Mouse (Mus musculus) intestine, embryonic 16.5 days (tissue): ENCODE measurements around the gene Mgp. TPM values are rescaled to one million over a fixed set of nuclear protein-coding genes. Genes with fewer than 3 reads are reported as not detected.

Experiments
- ATAC-seq: fragments of 200-750 bp; cut with Nextera tagmentation; 2 replicates; pipeline ENCODE4 v1.8.0; 2017; ENCODE audit warnings: moderate TSS enrichment, moderate library complexity
- H3K27ac ChIP-seq: fragments of 300-500 bp; sonication (generic); 2 replicates; pipeline ENCODE4 v1.5.1; 2014; ENCODE audit warnings: mild to moderate bottlenecking, low read length
- H3K27me3 ChIP-seq: fragments of 300-500 bp; sonication (generic); replicated peaks from 2 replicates; pipeline ENCODE4 v1.6.1; 2014; ENCODE audit warnings: low read length, control low read depth, mixed read lengths; ENCODE audit not compliant: control insufficient read depth, insufficient read depth
- H3K36me3 ChIP-seq: fragments of 300-500 bp; sonication (generic); 2 replicates; pipeline ENCODE4 v1.6.1; 2014; ENCODE audit warnings: low read length, control low read depth; ENCODE audit not compliant: control insufficient read depth, insufficient read depth
- H3K4me1 ChIP-seq: fragments of 300-500 bp; sonication (generic); 2 replicates; pipeline ENCODE4 v1.6.1; 2014; ENCODE audit warnings: low read length, control low read depth, mixed read lengths; ENCODE audit not compliant: control insufficient read depth, insufficient read depth
- H3K4me2 ChIP-seq: fragments of 300-500 bp; sonication (generic); 2 replicates; pipeline ENCODE4 v1.6.1; 2014; ENCODE audit warnings: low read depth, low read length, control low read depth
- H3K4me3 ChIP-seq: fragments of 300-500 bp; sonication (generic); 2 replicates; pipeline ENCODE4 v1.5.1; 2014; ENCODE audit warnings: mild to moderate bottlenecking, low read length
- H3K9ac ChIP-seq: fragments of 300-500 bp; sonication (generic); 2 replicates; pipeline ENCODE4 v1.6.1; 2014; ENCODE audit warnings: low read depth, low read length
- H3K9me3 ChIP-seq: fragments of 300-500 bp; sonication (generic); 2 replicates; pipeline ENCODE4 v1.6.1; 2016; ENCODE audit warnings: low read length, control low read depth; ENCODE audit not compliant: control insufficient read depth
- WGBS: fragments of 180-500 bp; shearing (Covaris S2); extraction: QIAGEN DNeasy Blood & Tissue Kit; methylation state at CpG from one replicate; pipeline ENCODE4 v1.1.7; 2014; 5-methylcytosine and 5-hydroxymethylcytosine counted together
- polyA plus RNA-seq: library from polyadenylated mRNA; unstranded; fragments of >200 nt; fragmentation: Nextera tagmentation; extraction: Ambion mirVana; gene quantifications from 2 replicates; pipeline ENCODE4 v1.2.1, GENCODE M21; 2015

Gene Mgp
- 93.4 and 97.1 TPM in 2 replicates for polyA plus RNA-seq

- WGBS: 37% methylated on average over 9 of the region's 9 CpGs
- peak within 1 kb of the TSS; percentile 27 for H3K4me2 ChIP-seq
- H3K9ac ChIP-seq: peak within 1 kb of the TSS; percentile 64
- ATAC-seq: peak; percentile 71
- H3K9me3 ChIP-seq: no peaks in the 10 kb centered on the region
- no peaks in the 10 kb centered on the region for H3K36me3 ChIP-seq
- H3K4me1 ChIP-seq: peaks cover 4% of the 10 kb centered on the region; the same call in 1 of the 2 replicates
- no peaks in the 10 kb centered on the region for H3K27me3 ChIP-seq
- H3K27ac ChIP-seq: peak within 1 kb of the TSS; percentile 37; the same call in 1 of the 2 replicates
- H3K4me3 ChIP-seq: peak within 1 kb of the TSS; percentile 35
Measured at GRCm38 (mm10) chr6:136875670-136876069, at the start of gene Mgp. TSS of gene Mgp (minus strand) at chr6:136875823.

DNA sequence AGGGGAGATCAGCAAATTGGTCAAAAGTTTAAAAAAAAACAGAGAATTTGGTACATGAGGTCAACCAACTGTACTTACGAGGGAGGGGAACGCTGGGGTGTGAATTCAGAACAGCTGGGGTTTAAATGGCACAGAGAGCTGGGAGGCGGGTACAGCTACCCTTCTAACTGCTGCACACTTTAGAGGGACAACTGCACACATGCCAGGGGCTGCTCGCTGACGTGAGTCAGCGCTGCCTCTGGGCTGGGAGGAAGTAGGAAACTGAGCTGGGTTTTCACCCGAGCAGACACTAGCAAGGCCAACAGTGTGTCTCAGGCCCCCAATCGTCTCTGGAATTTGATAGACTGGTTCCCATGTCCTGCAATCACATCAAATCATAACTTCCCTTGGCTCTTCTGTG, 49.4 kb upstream of the Mgp start:
- WGBS: 64% methylated on average over 8 of the region's 8 CpGs
- H3K4me1 ChIP-seq: peaks cover 2% of the 10 kb centered on the region; the same call in 1 of the 2 replicates

DNA sequence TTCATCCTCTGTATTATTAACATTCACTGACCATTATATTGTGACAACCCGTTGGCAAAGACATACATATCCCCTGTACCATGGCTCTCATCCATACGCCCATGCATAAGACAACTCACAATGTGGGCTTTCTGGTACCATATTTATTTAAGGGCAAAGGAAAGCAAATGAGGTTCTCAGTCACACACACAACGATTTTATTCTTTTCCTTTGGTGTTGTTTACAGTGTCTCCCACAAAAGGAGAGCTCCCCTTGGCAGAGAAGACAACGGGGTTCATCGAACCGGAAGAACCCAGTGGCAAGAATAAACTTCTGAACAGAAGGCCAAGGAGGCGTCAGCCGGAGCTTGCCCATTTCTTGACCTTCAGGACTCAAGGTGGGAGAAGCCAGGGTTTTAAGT, 47.9 kb upstream of the Mgp start, which contains the start of gene Pde6h:
Gene Pde6h, plus strand, starts transcription at position 301 of the 400 bp plus-strand sequence.
- Histone ChIP-seq H3K27ac (no peak within 1 kb of the TSS), H3K27me3 (no peaks in the 10 kb centered on the region), H3K4me2 (no peak within 1 kb of the TSS), H3K4me1 (peaks cover 2% of the 10 kb centered on the region; the same call in 1 of the 2 replicates), H3K9ac (no peak within 1 kb of the TSS), H3K36me3 (no peaks in the 10 kb centered on the region), H3K4me3 (no peak within 1 kb of the TSS), H3K9me3 (no peaks in the 10 kb centered on the region)
- ATAC-seq: no peak
- WGBS: 90% methylated on average over 8 of the region's 8 CpGs

More for the DNA sequence above, 49.4 kb upstream of the Mgp start:
- H3K36me3 ChIP-seq: no peaks in the 10 kb centered on the region
- H3K4me3 ChIP-seq: no peak overlapping the region
- no peak overlapping the region for H3K4me2 ChIP-seq
- H3K9ac ChIP-seq: no peak overlapping the region
- no peaks in the 10 kb centered on the region for H3K9me3 ChIP-seq
- ATAC-seq: no peak
- H3K27me3 ChIP-seq: no peaks in the 10 kb centered on the region
- H3K27ac ChIP-seq: no peak overlapping the region

GRCm38 (mm10) chr6:136922871-136923270, 47.2 kb upstream of the Mgp start:
- Histone ChIP-seq H3K4me2 (no peak overlapping the region), H3K36me3 (no peaks in the 10 kb centered on the region)
- WGBS: 88% methylated on average over 7 of the region's 7 CpGs

GRCm38 (mm10) chr6:136922080-136922479, 46.5 kb upstream of the Mgp start, which contains the start of gene Erp27:
TSS of gene Erp27 (minus strand) at chr6:136922180.
- ATAC-seq: peak; percentile 47; the same call in 1 of the 2 replicates
- no peaks in the 10 kb centered on the region for H3K36me3 ChIP-seq
- H3K4me3 ChIP-seq: no peak within 1 kb of the TSS
- no peak within 1 kb of the TSS for H3K4me2 ChIP-seq
- no peaks in the 10 kb centered on the region for H3K9me3 ChIP-seq
- no peaks in the 10 kb centered on the region for H3K27me3 ChIP-seq
- H3K27ac ChIP-seq: no peak within 1 kb of the TSS
- peaks cover 5% of the 10 kb centered on the region; the same call in 1 of the 2 replicates for H3K4me1 ChIP-seq
- 62% methylated on average over 5 of the region's 5 CpGs for WGBS
- no peak within 1 kb of the TSS for H3K9ac ChIP-seq

More at GRCm38 (mm10) chr6:136922871-136923270, 47.2 kb upstream of the Mgp start:
- H3K4me3 ChIP-seq: no peak overlapping the region
- H3K9ac ChIP-seq: no peak overlapping the region
- no peaks in the 10 kb centered on the region for H3K9me3 ChIP-seq
- no peaks in the 10 kb centered on the region for H3K27me3 ChIP-seq
- H3K4me1 ChIP-seq: peaks cover 4% of the 10 kb centered on the region; the same call in 1 of the 2 replicates
- no peak for ATAC-seq
- H3K27ac ChIP-seq: no peak overlapping the region

DNA sequence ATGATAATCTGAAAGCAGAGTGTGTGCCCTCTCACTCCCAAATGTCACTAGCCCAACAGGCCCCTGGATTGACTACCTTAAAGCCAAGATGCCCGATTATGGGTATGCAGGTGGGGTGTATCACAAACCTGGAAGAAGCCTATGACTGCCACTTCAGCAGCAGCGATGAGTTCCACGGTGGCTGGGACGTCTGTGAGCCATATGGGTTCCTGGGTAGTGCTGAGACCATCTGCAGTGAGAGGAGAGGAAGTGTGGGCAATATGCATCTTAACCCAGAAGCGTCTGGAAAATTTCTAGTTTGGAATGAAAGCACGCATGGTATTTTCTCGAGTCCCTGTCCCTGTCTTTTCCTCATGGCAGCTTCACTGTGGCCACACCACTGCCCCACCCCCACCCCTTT, 46.0 kb upstream of the Mgp start:
- Histone ChIP-seq H3K27ac (no peak overlapping the region), H3K36me3 (no peaks in the 10 kb centered on the region), H3K9ac (no peak overlapping the region), H3K27me3 (no peaks in the 10 kb centered on the region), H3K4me2 (no peak overlapping the region), H3K9me3 (no peaks in the 10 kb centered on the region), H3K4me3 (no peak overlapping the region), H3K4me1 (peaks cover 5% of the 10 kb centered on the region; the same call in 1 of the 2 replicates)
- WGBS: 59% methylated on average over 7 of the region's 7 CpGs
- ATAC-seq: no peak

- H3K4me1 ChIP-seq: peaks cover 5% of the 10 kb centered on the region; the same call in 1 of the 2 replicates
- H3K27me3 ChIP-seq: no peaks in the 10 kb centered on the region
- no peak overlapping the region for H3K27ac ChIP-seq
- WGBS: 36% methylated on average over 16 of the region's 16 CpGs
- H3K9ac ChIP-seq: no peak overlapping the region
- H3K36me3 ChIP-seq: no peaks in the 10 kb centered on the region
- ATAC-seq: peak; percentile 29
- no peak overlapping the region for H3K4me2 ChIP-seq
- no peak overlapping the region for H3K4me3 ChIP-seq
- H3K9me3 ChIP-seq: no peaks in the 10 kb centered on the region
Measured at GRCm38 (mm10) chr6:136920320-136921257, 45.0 kb upstream of the Mgp start.

DNA sequence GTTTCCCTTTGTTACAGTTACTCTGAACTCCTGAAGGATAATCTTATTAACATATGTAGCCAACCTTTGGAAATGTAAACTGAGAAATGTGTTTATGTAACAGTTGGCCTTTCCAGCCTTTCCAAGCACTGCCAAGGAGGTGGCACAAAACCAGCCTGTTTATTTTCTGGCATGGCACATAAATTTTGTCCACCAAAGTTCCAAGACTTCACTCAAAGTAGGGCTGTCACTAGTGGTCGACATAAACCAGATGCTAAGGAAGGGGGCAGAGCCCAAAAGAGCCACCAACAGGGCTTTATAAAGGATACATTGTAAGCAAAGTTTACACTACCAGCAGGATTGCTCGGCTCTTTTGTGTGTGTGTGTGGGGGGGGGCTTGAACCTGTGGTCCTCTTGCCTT, 42.3 kb upstream of the Mgp start:
- Histone ChIP-seq H3K27ac (no peak overlapping the region), H3K9me3 (0 out of 2 replicates have a peak, but pooled peaks cover 7% of the 10 kb centered on the region), H3K27me3 (no peaks in the 10 kb centered on the region), H3K9ac (no peak overlapping the region), H3K4me2 (no peak overlapping the region), H3K4me3 (no peak overlapping the region), H3K36me3 (no peaks in the 10 kb centered on the region), H3K4me1 (peaks cover 12% of the 10 kb centered on the region)
- no peak for ATAC-seq
- 13% methylated on average over 2 of the region's 2 CpGs for WGBS

DNA sequence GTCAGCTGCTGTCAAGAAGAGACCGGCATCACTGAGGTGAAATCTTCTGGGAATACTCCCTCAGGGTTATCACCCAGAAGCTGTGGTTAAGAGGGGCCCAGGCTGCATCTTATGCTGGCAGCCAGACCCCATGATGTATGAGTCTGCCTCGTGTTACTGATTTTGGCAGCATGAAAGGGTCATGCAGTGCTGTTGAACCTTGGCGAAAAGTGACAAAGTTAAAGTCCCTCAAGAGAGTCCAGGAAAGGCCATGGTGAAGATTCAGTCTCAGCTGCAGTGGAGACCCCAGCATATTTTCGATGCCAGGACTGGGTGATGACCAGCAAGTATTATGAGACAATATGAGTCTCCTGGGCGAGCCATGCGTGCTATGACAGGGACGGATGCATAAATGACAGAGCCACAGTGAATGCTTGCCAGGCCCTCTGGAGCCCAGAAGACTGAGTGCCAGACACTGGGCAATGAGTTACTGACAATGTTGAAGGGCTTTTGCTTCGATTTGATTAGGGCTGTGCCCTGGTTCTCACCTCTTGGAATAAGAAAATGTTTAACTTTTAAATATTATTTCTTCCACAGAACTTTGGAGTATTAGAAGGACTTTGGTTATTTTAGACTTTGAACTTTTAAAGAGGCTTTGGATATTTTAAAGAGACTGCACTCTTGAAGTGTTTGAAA, 40.2 kb upstream of the Mgp start:
- no peaks in the 10 kb centered on the region for H3K36me3 ChIP-seq
- 79% methylated on average over 8 of the region's 8 CpGs for WGBS

More for the DNA sequence above, 40.2 kb upstream of the Mgp start:
- no peak overlapping the region for H3K4me2 ChIP-seq
- 0 out of 2 replicates have a peak, but pooled peaks cover 7% of the 10 kb centered on the region for H3K9me3 ChIP-seq
- H3K27me3 ChIP-seq: no peaks in the 10 kb centered on the region
- ATAC-seq: no peak
- no peak overlapping the region for H3K4me3 ChIP-seq
- peaks cover 19% of the 10 kb centered on the region for H3K4me1 ChIP-seq
- no peak overlapping the region for H3K9ac ChIP-seq
- no peak overlapping the region for H3K27ac ChIP-seq
